Mouse (Mus musculus) megakaryocyte, adult 5-6 weeks (primary cell): ENCODE measurements at regions not wholly inside any gene's neighbourhood (a gene's known extent, or its start where the extent isn't known, plus 50 kb on each side); places are given as distances from the start of the nearest gene placed in this dataset.
A peak's percentile ranks its signal among the peaks of the same experiment; 100 is the strongest.
"Not testable (repeated sequence)": the region's sequence is repeated elsewhere in the genome, so short reads cannot be mapped to it uniquely, and the experiment has no call there.

ENCODE experiments used
- ATAC-seq: 2 replicates; pipeline ENCODE4 v1.8.0; 2016; ENCODE audit warnings: mild to moderate bottlenecking, inconsistent platforms; ENCODE audit not compliant: poor library complexity, severe bottlenecking

DNA sequence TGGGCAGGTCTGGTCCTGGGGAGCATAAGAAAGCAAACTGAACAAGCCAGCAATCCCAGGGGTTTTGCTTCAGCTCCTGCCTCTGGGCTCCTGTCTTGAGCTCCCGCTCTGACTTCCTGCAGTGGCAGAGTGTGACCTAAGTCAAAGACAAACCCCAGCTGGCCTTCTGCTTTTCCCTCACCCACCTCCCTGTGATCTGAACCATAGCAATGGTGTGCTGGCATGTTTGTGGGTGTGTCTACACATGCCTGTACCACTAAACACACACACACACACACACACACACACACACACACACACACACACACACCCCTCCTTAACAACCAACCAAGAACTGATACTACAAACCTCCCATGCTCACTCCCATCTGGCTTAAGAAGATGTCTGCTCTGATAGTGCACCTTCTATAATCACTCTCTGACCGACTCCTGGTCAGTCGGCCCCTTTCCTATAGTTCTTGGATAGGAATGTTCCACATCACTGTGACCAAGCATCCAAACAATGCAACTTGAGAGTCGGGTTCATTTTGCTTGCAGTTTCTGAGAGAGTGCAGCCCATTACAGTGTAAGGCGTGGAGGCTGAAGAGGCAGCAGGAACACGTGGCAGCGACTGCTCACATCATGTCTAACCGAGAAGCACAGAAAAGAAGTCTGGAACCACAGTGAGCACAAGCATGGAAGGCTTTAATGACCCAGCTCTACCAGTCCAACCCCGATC lies 134.4 kb downstream of the Tcp10c start:
- ATAC-seq: no peak

DNA sequence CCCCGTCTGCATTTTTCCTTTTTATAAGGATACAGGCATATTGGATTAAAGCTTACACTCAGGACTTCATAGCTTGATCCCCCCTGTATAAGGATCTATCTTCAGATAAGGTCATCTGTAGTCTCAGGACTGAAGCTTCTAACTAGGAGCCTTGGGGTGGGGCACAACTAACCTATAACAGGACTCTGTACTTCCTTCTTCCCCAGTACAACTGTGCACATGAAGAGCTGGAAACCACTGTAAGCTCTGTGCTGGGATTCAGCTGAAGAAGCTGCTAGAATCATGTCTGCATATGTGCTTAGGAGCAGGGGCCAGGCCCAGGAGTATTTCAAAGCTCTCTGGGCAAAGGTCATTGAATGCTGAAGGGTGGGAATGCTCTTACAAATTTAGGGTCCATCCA lies 137.9 kb downstream of the Tcp10c start:
- ATAC-seq: not testable (repeated sequence)

DNA sequence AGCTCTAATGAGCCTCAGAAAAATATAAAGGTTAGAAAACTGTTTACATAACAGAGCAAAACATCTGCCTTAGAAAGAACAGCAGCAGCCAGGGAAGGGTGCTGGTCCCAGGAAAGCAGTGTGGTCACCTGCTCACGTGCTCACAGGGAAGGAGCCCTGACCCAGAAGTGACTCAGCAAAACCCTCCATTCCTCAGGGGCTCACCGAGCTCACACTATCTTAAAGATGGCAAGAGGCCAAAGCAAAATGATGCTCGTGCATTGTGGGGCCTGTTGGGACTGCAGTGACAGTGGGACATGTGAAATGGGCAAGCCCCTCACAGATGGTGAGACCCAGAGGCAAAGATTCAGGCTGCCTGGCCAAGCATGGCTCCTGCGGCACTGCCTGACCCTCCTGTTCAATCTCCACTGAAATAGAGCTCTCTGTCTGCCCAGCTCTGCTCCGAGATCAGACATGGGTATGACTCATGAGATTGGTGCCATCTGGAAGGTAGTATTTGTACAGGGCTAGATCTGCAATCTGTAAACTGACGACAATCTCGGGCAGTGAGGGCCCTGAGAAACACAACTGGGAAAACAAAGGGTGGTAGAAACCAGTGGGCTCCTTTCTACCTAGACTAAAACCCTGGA lies 138.4 kb downstream of the Tcp10c start:
- ATAC-seq: not testable (repeated sequence)

DNA sequence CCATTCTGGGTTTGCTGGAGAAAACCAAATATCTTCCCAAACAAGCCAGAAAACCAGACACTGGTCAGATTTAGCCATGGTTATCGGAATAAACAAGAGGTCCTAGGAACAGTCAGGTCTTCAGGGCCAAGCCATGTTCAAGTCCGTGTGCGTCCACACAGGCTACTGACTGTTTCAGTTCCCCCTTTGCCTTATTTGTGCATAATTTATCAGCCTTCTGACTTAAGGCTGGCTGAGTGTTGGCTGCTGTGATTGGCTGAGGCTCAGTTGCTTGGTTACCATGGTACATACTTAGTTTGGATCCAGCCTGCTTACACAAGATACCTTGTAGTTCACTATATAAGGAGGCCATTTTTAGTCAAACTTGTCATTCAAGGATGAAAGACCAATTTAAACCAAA lies 139.5 kb downstream of the Tcp10c start:
- peak; percentile 81 for ATAC-seq

DNA sequence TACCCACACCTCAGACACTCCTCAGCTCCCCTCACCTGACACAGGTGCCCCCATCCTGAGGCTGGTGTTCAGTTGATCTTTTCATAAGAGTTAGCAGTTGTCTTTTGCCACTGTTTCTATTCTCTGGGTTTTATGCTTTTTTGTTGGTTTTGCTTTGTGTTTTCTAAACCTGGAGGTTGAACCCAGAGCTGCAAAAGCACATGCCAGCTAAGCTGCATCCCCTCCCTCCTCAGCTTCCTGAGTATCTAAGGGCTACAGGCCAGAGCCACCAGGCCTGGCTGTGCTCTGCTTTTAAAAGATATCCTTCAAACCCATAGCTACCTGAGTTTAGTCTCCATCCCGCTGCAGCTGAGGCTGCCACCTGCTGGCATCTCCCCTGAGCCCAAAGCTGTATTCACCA lies 140.1 kb downstream of the Tcp10c start:
- ATAC-seq: not testable (repeated sequence)

DNA sequence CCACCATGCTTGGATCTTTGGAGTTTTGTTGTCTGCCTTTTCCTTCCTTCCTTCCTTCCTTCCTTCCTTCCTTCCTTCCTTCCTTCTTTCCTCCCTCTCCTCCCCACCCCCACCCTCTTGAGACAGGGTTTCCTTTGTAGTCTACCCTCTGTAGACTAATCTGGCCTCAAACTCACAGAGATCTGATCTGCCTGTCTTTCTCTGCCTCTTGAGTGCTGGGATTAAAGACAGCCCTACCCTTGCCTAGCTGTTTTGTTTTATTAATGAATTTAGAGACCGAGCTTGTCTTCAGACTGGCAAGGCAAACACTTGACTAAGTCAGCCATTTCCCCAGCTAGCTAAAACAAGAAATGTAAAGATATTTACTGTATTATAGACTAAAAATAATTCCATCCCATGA lies 150.0 kb downstream of the Tcp10c start:
- not testable (repeated sequence) for ATAC-seq

DNA sequence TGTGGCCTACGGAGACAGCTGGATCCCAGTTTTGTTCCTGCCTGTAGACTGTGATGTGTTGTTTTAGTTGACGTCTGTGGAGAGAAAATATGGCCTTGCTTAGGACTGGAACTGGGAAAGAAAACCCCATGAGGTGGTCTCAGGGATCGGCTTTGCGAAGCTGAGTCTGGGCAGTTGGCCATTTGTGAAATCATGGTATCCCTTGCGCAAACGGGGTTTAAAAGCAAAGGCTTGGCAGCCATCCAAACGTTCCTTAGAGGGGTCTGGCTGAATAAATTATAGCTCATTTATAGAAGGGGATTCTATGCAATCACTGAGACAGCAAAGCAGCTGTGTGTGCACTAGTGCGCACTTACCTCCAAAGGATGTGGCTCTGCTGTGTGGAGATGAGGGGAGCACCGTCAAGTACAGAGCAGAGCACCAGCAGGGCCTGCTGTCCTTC lies 150.5 kb downstream of the Tcp10c start:
- not testable (repeated sequence) for ATAC-seq

DNA sequence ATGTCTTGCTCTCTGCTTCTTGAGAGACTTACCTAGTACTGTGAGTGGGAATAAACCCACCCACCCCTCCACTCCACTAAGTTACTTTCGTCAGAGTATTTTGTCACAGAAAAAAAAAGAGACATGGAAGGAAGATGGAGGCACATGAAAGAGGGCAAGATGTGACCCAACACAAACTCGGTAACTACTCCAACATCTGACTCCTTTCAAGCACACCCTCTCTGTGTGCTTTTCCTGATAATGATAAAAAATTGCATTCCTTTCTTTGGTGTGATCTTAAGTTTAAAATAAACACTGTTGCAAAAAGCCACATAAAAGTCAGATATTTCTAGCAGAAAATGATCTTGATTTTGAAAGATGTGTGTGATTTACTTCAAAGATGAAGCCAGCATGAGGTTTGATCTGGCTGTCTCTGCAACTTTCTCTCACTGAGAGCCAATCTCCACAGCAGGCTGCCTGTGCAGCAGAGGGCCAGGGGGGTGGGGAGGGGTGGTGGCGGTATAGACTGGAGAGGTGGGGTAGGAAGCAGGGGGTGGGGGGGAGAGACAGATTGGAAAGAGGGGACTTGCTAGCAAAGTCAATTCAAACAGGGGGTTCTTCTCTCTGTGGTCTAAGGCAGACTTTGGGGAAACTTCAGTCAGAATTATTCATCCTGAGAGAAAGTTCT lies 153.2 kb downstream of the Tcp10c start:
- ATAC-seq: not testable (repeated sequence)

DNA sequence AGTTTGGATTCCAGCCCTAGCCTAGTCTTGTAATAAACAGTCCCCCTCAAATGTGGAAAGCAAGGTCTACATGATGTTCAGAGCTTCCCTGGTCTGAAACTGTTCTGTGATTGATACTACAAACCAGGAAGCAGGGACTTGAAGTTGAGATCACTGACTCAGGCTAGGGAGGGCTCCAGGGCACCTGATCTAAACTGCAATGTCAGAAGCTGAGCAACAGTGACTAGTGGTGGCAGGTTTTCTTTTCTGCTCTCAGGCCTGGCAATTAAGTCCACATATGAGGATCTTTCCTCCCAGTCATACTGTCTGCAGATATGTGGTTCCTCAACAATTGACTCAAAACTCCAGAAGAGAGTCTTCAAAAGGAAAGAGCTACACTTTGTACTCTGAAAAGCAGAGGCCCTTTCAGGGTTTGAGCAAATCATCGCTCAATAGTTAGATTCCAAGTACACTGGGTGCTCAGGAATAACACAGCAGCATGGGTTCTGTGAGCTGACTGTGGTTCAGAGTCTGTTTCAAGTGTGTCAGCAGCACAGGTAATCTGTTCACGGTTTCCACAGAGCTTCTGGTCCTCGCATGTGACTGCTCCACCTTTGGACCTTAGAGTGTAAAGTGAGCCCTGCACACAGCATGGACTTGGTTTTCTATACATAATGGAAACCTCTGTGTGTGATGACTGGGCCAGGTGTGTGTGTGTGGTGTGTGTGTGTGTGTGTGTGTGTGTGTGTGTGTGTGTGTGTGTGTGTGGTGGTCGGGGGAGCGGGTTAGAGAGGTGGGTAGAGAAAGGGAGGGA lies 165.2 kb downstream of the Tcp10c start:
- ATAC-seq: not testable (repeated sequence)

DNA sequence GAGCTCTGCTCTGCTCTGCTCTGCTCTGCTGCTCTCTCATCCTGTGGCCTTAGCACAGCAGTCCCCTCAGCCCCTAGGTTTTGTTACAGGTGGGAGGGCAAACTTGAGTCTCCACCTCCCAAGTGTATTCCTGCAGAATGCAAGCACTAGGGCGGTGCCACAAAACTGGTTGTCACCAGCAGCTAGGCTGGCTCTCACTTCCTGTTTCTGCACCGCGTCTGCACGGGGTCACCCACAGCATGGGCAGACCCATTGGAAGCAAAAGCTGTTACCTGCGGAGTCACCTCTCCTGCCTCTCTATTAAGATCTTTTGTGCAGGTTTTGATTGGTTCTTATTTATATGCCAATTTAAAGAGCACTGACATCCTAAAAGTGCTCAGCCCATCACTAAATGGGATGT lies 178.2 kb downstream of the Tcp10c start:
- peak; percentile 93 for ATAC-seq

DNA sequence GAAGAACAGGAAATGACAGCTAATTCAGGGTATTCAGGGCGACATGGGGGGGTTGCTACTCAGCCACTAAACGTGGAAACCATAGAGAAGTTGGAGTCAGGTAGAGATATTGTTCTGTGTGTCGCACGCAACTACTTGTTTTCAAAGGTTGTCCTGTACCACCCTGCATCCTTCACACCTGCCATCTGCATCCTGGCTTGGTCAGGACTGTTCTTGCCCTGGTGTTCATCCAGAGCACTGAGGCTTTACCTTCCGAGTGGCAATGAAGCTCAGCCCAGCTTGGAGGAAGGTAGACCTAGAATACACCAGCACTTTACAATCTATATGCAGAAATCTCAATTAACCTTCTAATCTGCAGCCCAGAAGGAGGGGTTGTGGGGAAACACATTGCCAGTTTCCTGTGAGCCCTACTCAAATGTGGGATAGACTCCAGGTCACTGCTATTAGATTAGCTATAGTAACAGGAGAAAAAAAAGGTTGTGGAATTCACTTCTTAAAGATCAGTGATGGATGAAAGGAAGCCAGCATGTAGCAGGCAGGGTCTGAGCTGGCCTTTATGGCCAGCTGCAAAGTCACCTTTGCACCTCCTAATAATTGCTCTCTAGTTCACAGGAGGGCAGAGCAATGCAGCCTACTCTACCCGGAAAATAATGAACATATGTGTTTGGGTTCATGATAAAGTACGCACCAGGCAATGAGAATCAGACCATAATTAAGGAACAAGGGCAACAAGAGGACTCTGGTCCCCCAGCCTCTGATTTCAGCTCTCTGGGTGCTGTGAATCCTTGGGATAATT lies 186.3 kb downstream of the Tcp10c start:
- ATAC-seq: no peak

DNA sequence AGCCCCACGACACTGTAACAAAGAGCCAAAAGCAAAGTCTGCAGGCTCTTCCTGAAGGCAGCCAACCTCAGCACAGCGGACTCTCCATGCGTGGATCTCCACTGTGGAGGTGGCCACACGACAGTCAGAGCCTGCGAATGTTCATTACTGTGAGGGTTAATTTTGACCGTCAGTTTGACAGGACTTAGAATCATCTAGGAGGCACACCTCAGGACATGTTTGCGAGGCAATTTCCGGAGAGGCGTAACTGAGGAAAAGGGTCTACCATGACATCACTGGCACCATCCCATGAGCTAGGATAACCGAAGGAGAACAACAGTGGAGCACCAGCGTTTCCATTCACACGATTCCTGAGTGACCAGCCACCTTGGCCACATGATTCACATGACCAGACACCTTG lies 186.9 kb downstream of the Tcp10c start:
- no peak for ATAC-seq

DNA sequence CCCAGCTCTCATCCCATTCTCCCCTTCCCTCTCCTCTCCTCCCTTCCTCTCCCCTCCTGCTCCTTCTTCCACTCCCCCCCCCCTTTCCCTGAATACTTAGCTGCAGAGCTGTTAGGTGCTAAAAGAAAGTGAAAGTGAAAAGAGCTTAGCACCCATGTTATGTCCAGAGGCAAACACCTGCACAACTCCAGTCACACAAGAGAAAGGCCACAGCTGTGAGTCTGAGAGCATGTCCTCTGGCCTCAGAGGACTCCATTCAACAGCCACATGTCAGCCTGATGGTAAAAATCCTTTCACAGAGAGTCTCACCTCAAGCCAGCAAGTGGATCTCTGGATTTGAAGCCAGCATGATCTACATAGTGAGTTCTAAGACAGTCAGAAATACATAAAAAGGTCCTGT lies 187.9 kb downstream of the Tcp10c start:
- ATAC-seq: no peak

DNA sequence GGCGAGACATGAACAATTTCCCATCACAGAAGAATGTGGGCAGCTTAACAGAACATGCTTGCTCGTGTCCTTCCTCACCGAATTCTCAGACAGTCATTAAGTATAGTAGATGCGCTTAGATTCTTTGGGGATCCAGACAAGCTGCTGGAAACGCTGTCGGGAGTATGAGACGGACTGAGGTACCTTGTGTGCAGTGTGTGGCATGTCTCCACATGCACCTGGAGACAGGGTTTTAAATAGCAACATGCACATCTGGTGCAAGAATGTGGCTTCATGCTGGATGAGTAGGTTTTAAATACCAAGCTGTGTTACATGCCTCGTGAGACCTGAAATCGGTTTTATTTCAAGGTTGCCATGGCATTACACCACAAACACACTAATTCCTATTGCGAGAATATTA lies 188.5 kb downstream of the Tcp10c start:
- no peak for ATAC-seq

DNA sequence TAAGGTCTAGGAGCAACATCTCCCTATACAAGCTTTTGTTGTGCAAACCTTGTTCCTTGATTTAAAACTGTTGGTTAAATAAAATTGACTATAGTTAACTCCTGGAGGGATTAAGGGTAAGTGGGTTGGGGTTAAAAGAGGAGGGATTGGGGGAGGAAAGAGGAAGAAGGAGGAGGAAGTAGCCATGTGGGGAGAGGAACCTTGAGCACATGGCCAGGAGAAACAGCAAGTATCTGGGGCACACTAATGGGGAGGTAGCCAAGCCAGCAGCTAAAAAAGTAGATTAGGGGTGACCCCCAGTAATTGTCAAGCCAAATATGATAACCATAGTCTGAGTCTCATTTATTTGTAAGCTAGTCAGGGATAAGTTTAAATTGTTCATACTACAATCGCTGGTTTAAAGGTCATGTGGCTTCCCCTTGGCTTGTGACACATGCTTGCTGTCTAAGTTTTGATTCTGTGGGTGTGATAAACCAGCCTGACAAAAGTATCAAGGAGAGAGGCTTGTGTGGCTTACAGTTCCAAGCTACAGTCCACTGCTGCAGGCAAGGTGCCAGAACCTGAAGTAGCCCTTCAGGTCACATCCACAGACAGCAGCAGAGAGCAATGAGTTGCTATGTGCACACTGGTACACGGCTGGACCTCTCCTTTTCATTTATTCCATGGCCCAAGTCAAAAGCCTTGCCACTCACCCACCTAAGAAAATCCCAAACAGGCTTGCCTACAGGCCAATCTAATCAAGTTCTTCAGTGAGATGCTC lies 189.8 kb downstream of the Tcp10c start:
- ATAC-seq: peak; percentile 55

DNA sequence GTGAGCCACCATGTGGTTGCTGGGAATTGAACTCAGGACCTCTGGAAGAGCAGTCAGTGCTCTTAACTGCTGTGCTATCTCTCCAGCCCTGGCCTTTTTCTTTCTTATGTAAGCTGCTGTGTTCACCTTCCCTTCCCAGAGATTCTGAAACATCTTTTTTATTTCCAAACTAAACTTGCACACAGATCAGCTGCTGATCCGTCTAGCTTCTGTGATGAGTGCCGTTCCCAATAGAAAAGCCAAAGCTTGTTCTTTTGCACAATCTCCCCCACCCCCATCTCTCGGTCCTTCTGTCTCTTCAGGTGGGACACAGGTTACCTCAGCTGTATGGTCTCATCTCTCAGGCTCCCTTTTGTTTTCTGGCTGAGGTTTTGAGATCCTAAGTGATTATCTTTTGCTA lies 191.9 kb downstream of the Tcp10c start:
- no peak for ATAC-seq

DNA sequence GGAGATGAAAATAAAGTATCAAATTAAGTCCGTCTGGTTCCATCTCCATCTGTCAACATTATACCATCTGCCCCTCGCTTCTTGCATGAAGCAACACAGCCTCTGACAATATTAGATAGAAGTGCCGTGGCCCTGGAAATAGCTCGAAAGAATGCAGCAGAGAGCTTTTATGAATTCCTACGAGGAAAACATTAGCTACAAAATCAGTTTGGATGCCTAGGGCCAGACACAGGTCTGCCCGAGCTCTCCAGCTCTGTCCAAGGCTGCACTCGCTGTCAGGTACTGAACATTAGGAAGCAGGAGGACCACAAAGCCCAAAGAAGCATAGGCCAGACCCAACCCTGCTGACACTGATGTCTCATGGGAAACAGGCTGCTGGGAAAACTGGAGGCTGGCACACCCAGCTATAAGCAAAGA lies 192.3 kb downstream of the Tcp10c start:
- no peak for ATAC-seq

DNA sequence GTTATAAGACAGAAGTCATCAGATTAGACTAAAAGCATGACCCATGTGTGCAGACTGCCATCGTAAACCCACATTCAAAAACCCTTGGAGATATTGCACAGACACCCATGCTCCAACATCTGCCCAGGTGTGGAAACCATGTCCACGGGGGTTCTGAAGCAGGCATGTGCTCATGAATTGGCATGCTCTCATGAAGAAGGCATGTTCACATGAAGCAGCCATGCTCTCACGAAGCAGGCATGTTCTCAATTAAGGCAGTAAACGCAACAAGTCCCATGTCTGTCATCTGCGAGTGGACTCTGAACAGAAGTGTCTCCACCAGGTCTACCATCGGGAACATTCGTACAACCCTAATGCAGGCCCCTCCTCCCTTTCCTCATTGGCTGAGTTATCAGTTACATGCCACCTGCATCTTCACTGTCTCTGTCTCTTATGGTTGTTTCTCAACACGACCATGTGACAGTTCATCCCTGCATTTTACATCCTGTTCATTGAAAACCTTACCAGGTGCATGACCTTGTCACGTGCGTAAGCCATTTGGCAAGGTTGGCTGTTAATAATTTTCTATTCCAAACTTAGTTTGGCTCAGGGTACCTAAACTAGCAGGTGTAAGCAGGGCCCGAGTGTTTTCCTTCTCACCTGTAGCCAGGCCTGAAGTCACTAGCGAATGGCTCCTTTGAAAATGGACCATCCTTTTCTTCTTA lies 193.4 kb downstream of the Tcp10c start:
- ATAC-seq: no peak
